Mouse (Mus musculus) CD4-positive helper T cell, adult 2 months (primary cell): ENCODE results near the gene Smok2b.
"Not testable (repeated sequence)": the region's sequence is repeated elsewhere in the genome, so short reads cannot be mapped to it uniquely, and the experiment has no call there.

Experiments used
- DNase-seq: peaks from one replicate; pipeline ENCODE4 v3.0.0-alpha.2; 2012; ENCODE audit warnings: low read depth, missing footprints, low spot score

The Smok2b gene

GRCm38 (mm10) chr17:13229957-13230356, at the start of gene Smok2b:
Smok2b (plus strand) TSS chr17:13230257.
- DNase-seq, result not testable (repeated sequence)

- DNase-seq, result not testable (repeated sequence)
Observed at GRCm38 (mm10) chr17:13180491-13180890, 49.6 kb upstream of the Smok2b start.

- DNase-seq, result not testable (repeated sequence)
Observed at GRCm38 (mm10) chr17:13182712-13183111, 47.3 kb upstream of the Smok2b start.

GRCm38 (mm10) chr17:13184514-13184913, 45.5 kb upstream of the Smok2b start:
- DNase-seq, result not testable (repeated sequence)

GRCm38 (mm10) chr17:13186541-13186940, 43.5 kb upstream of the Smok2b start:
- not testable (repeated sequence) for DNase-seq

GRCm38 (mm10) chr17:13187621-13188020, 42.4 kb upstream of the Smok2b start:
- DNase-seq, result not testable (repeated sequence)

- DNase-seq, result not testable (repeated sequence)
Observed at GRCm38 (mm10) chr17:13188846-13189245, 41.2 kb upstream of the Smok2b start.

- DNase-seq, result not testable (repeated sequence)
Observed at GRCm38 (mm10) chr17:13190836-13191583, 39.0 kb upstream of the Smok2b start.

GRCm38 (mm10) chr17:13196486-13196885, 33.6 kb upstream of the Smok2b start:
- not testable (repeated sequence) for DNase-seq

GRCm38 (mm10) chr17:13198812-13199211, 31.2 kb upstream of the Smok2b start:
- DNase-seq, result not testable (repeated sequence)

GRCm38 (mm10) chr17:13199880-13200409, 30.1 kb upstream of the Smok2b start:
- DNase-seq, result not testable (repeated sequence)

GRCm38 (mm10) chr17:13201551-13201950, 28.5 kb upstream of the Smok2b start:
- not testable (repeated sequence) for DNase-seq

- DNase-seq, result not testable (repeated sequence)
Observed at GRCm38 (mm10) chr17:13202453-13203107, 27.5 kb upstream of the Smok2b start.

- not testable (repeated sequence) for DNase-seq
Observed at GRCm38 (mm10) chr17:13205247-13205646, 24.8 kb upstream of the Smok2b start.

GRCm38 (mm10) chr17:13206491-13206890, 23.6 kb upstream of the Smok2b start:
- no peak for DNase-seq

- not testable (repeated sequence) for DNase-seq
Observed at GRCm38 (mm10) chr17:13208460-13208859, 21.6 kb upstream of the Smok2b start.

- DNase-seq, result no peak
Observed at GRCm38 (mm10) chr17:13212136-13212850, 17.8 kb upstream of the Smok2b start.

GRCm38 (mm10) chr17:13214169-13214568, 15.9 kb upstream of the Smok2b start:
- no peak for DNase-seq

- no peak for DNase-seq
Observed at GRCm38 (mm10) chr17:13215595-13215994, 14.5 kb upstream of the Smok2b start.

- DNase-seq, result no peak
Observed at GRCm38 (mm10) chr17:13220888-13221287, 9.2 kb upstream of the Smok2b start, which contains the start of gene Smok2a. Smok2a (plus strand) TSS chr17:13221188.

GRCm38 (mm10) chr17:13221921-13222320, 8.1 kb upstream of the Smok2b start:
- DNase-seq, result not testable (repeated sequence)

- DNase-seq, result not testable (repeated sequence)
Observed at GRCm38 (mm10) chr17:13239461-13239860, 9.4 kb downstream of the Smok2b start.
